Mouse (Mus musculus) heart, postnatal 25 days (tissue): Measurements from ENCODE around the gene Ier3. TPM values are rescaled to one million over a fixed set of nuclear protein-coding genes. Genes with fewer than 3 reads are reported as not detected.

ENCODE experiments used
- DNase-seq: peaks from one replicate; pipeline ENCODE4 v3.0.0; 2022; ENCODE audit warnings: low spot score
- intact Hi-C: fragments of 180-260 bp; cut with DNase I; formaldehyde crosslinking; loops from one replicate; pipeline ENCODE4 v1.15.1; 2025
- total RNA-seq, 2 experiments: library from RNA; stranded (reverse); gene quantifications; 2 replicates each; pipeline ENCODE4 v1.2.3; 2021

Ier3 gene
- total RNA-seq = 10 to 100 TPM; 21.7 to 39.7 TPM

- DNase-seq = peak; percentile 91
- intact Hi-C loops = loop anchor here (5.0 kb wide), 1 partner anchor 44 kb away; no protein-coding TSS in a partner anchor
Observed at GRCm38 (mm10) chr17:35821439-35822430, at the start of gene Ier3. Gene Ier3, plus strand, starts transcription at chr17:35821684.

GRCm38 (mm10) chr17:35776811-35777609 lies 44.5 kb upstream of the Ier3 start:
- peak; percentile 82 for DNase-seq
- intact Hi-C loops = loop anchor here (2.0 to 5.0 kb wide), 2 partner anchors 38 to 45 kb away; partner anchors contain the start of genes Flot1 and Ier3

- intact Hi-C loops = loop anchor here (5.0 kb wide), 1 partner anchor 43 kb away; the partner anchor contains the start of genes Flot1 and Ier3
- DNase-seq = no peak
Observed at GRCm38 (mm10) chr17:35778965-35779364, 42.5 kb upstream of the Ier3 start.

- intact Hi-C loops = loop anchor here (5.0 kb wide), 1 partner anchor 43 kb away; the partner anchor contains the start of genes Flot1 and Ier3
- no peak for DNase-seq
Observed at GRCm38 (mm10) chr17:35779466-35780205, 41.8 kb upstream of the Ier3 start.

GRCm38 (mm10) chr17:35780362-35780761 lies 41.1 kb upstream of the Ier3 start:
- DNase-seq = no peak
- intact Hi-C loops = no loop called here

GRCm38 (mm10) chr17:35782398-35782797 lies 39.1 kb upstream of the Ier3 start:
- DNase-seq = no peak
- intact Hi-C loops = no loop called here

GRCm38 (mm10) chr17:35782924-35783323 lies 38.6 kb upstream of the Ier3 start:
- no peak for DNase-seq
- intact Hi-C loops = no loop called here

GRCm38 (mm10) chr17:35783944-35784343 lies 37.5 kb upstream of the Ier3 start:
- DNase-seq = no peak
- intact Hi-C loops = no loop called here

GRCm38 (mm10) chr17:35785140-35785539 lies 36.3 kb upstream of the Ier3 start:
- intact Hi-C loops = no loop called here
- DNase-seq = no peak

GRCm38 (mm10) chr17:35787493-35787892 lies 34.0 kb upstream of the Ier3 start:
- intact Hi-C loops = no loop called here
- DNase-seq = no peak

- DNase-seq = no peak
Observed at GRCm38 (mm10) chr17:35788025-35788424, 33.5 kb upstream of the Ier3 start.

GRCm38 (mm10) chr17:35790933-35791332 lies 30.6 kb upstream of the Ier3 start:
- DNase-seq = no peak
- intact Hi-C loops = no loop called here

More at GRCm38 (mm10) chr17:35788025-35788424, 33.5 kb upstream of the Ier3 start:
- intact Hi-C loops = no loop called here

- intact Hi-C loops = no loop called here
- DNase-seq = no peak
Observed at GRCm38 (mm10) chr17:35792837-35793236, 28.6 kb upstream of the Ier3 start.

- intact Hi-C loops = no loop called here
- DNase-seq = no peak
Observed at GRCm38 (mm10) chr17:35795099-35795498, 26.4 kb upstream of the Ier3 start.

- intact Hi-C loops = no loop called here
- DNase-seq = no peak
Observed at GRCm38 (mm10) chr17:35795656-35796055, 25.8 kb upstream of the Ier3 start.

- DNase-seq = no peak
- intact Hi-C loops = no loop called here
Observed at GRCm38 (mm10) chr17:35796835-35797234, 24.6 kb upstream of the Ier3 start.

- intact Hi-C loops = no loop called here
- no peak for DNase-seq
Observed at GRCm38 (mm10) chr17:35800905-35801304, 20.6 kb upstream of the Ier3 start.

GRCm38 (mm10) chr17:35803020-35803419 lies 18.5 kb upstream of the Ier3 start:
- intact Hi-C loops = no loop called here
- DNase-seq = no peak

- no peak for DNase-seq
- intact Hi-C loops = no loop called here
Observed at GRCm38 (mm10) chr17:35803858-35804399, 17.6 kb upstream of the Ier3 start.
